Mouse (Mus musculus) myocyte (in vitro differentiated cells): ENCODE results near the gene Mad1l1.

Source experiments
- CEBPB ChIP-seq: IDR thresholded peaks from 2 replicates; pipeline ENCODE4 v1.6.1; 2011; ENCODE audit warnings: mild to moderate bottlenecking, moderate library complexity; ENCODE audit not compliant: poor library complexity, insufficient read depth, severe bottlenecking
- E2F4 ChIP-seq: IDR thresholded peaks from one replicate; pipeline ENCODE4 v1.6.1; 2011; ENCODE audit warnings: mild to moderate bottlenecking, control low read depth, moderate library complexity; ENCODE audit not compliant: insufficient read depth
- MAX ChIP-seq: IDR thresholded peaks from one replicate; pipeline ENCODE4 v1.6.1; 2011; ENCODE audit warnings: low read depth, mild to moderate bottlenecking, control low read depth
- MYOD1 ChIP-seq, 3 experiments: IDR thresholded peaks; one replicate each; pipeline ENCODE4 v1.6.1; 2011; ENCODE audit warnings: control low read depth in 2 of 3, low read depth in 2 of 3, mild to moderate bottlenecking in 2 of 3, moderate library complexity in 1 of 3; ENCODE audit not compliant: insufficient read length in 2 of 3, control insufficient read depth in 1 of 3
- POLR2A ChIP-seq: IDR thresholded peaks from one replicate; pipeline ENCODE4 v1.6.1; 2011; ENCODE audit warnings: low read depth, mild to moderate bottlenecking, control low read depth, moderate library complexity; ENCODE audit not compliant: insufficient read length
- POLR2AphosphoS2 ChIP-seq: IDR thresholded peaks from one replicate; pipeline ENCODE4 v1.6.1; 2011; ENCODE audit warnings: low read depth, control low read depth; ENCODE audit not compliant: insufficient read length
- SRF ChIP-seq: IDR thresholded peaks from one replicate; pipeline ENCODE4 v1.6.1; 2011; ENCODE audit warnings: low read depth; ENCODE audit not compliant: control insufficient read depth, insufficient read length
- TCF12 ChIP-seq: IDR thresholded peaks from one replicate; pipeline ENCODE4 v1.6.1; 2011; ENCODE audit warnings: mild to moderate bottlenecking, control low read depth; ENCODE audit not compliant: poor library complexity, insufficient read depth, severe bottlenecking
- TCF3 ChIP-seq: IDR thresholded peaks from one replicate; pipeline ENCODE4 v1.6.1; 2011; ENCODE audit warnings: low read depth, control low read depth; ENCODE audit not compliant: insufficient read length
- USF1 ChIP-seq: IDR thresholded peaks from one replicate; pipeline ENCODE4 v1.6.1; 2011; ENCODE audit warnings: low read depth, mild to moderate bottlenecking, control low read depth, moderate library complexity

GRCm38 (mm10) chr5:140162071-140162845 lies 159.1 kb downstream of the Mad1l1 start:
- TF ChIP-seq SRF (no peak), E2F4 (no peak), TCF3 (no peak), POLR2A (no peak), CEBPB (no peak), TCF12 (no peak), MAX (no peak), USF1 (no peak), MYOD1 (IDR thresholded peaks at IDR 0.05; ENCODE audit: control insufficient read depth in 1 of 3, insufficient read length in 2 of 3, low read depth in 2 of 3) (no peak), POLR2AphosphoS2 (no peak)
